Mouse (Mus musculus) telencephalon, adult 2 months (tissue): ENCODE results near the gene Acr.

Source experiments
- DNase-seq: peaks from one replicate; pipeline ENCODE4 v3.0.0-alpha.2; 2011; ENCODE audit warnings: low read depth, low spot score

Acr gene

GRCm38 (mm10) chr15:89568114-89568513 is at the start of gene Acr:
TSS of gene Acr (plus strand) at chr15:89568326.
- no peak for DNase-seq

- DNase-seq = no peak
These were observed 46.2 kb upstream of the Acr start for GRCm38 (mm10) chr15:89521951-89522350.

- no peak for DNase-seq
These were observed 45.4 kb upstream of the Acr start for GRCm38 (mm10) chr15:89522566-89523282.

GRCm38 (mm10) chr15:89523283-89523832 is 44.8 kb upstream of the Acr start:
- DNase-seq = no peak

- no peak for DNase-seq
These were observed 44.0 kb upstream of the Acr start for GRCm38 (mm10) chr15:89524001-89524571.

GRCm38 (mm10) chr15:89524611-89525415 is 43.3 kb upstream of the Acr start:
- no peak for DNase-seq

- DNase-seq = no peak
These were observed 42.7 kb upstream of the Acr start for GRCm38 (mm10) chr15:89525464-89525863.

GRCm38 (mm10) chr15:89525896-89526295 is 42.2 kb upstream of the Acr start:
- DNase-seq = no peak

- no peak for DNase-seq
These were observed 41.3 kb upstream of the Acr start for GRCm38 (mm10) chr15:89526776-89527325.

- no peak for DNase-seq
These were observed 40.7 kb upstream of the Acr start for GRCm38 (mm10) chr15:89527466-89527865.

GRCm38 (mm10) chr15:89528201-89528850 is 39.8 kb upstream of the Acr start:
- no peak for DNase-seq

GRCm38 (mm10) chr15:89528923-89529322 is 39.2 kb upstream of the Acr start:
- DNase-seq = no peak

- DNase-seq = no peak
These were observed 37.8 kb upstream of the Acr start for GRCm38 (mm10) chr15:89530336-89530735.

- DNase-seq = no peak
These were observed 36.7 kb upstream of the Acr start for GRCm38 (mm10) chr15:89531399-89531798.

GRCm38 (mm10) chr15:89532026-89532923 is 35.9 kb upstream of the Acr start:
- DNase-seq = peak; percentile 89

GRCm38 (mm10) chr15:89532924-89533842 is 34.9 kb upstream of the Acr start:
- DNase-seq = no peak

GRCm38 (mm10) chr15:89533843-89534207 is 34.3 kb upstream of the Acr start:
- DNase-seq = no peak

- DNase-seq = no peak
These were observed 24.0 kb upstream of the Acr start for GRCm38 (mm10) chr15:89544171-89544570.

- DNase-seq = no peak
These were observed 20.8 kb upstream of the Acr start for GRCm38 (mm10) chr15:89547321-89547720.
